Mouse (Mus musculus): ENCODE data around the gene Grsf1.

Grsf1 gene

GRCm38 (mm10) chr5:88688583-88689187 lies 12.7 kb upstream of the Grsf1 start:
- DNase-seq (ENCODE audit: low spot score in 2 of 2), result no peak

- DNase-seq (ENCODE audit: low spot score in 2 of 2), result no peak
Observed at GRCm38 (mm10) chr5:88687996-88688406, 12.0 kb upstream of the Grsf1 start.

GRCm38 (mm10) chr5:88685745-88686299 lies 9.9 kb upstream of the Grsf1 start:
- DNase-seq (ENCODE audit: low spot score in 2 of 2), result no peak

- no peak for DNase-seq (ENCODE audit: low spot score in 2 of 2)
Observed at GRCm38 (mm10) chr5:88685306-88685705, 9.3 kb upstream of the Grsf1 start.

GRCm38 (mm10) chr5:88684226-88684625 lies 8.3 kb upstream of the Grsf1 start:
- DNase-seq (ENCODE audit: low spot score in 2 of 2), result no peak

GRCm38 (mm10) chr5:88683706-88684105 lies 7.7 kb upstream of the Grsf1 start:
- no peak for DNase-seq (ENCODE audit: low spot score in 2 of 2)

- no peak for DNase-seq (ENCODE audit: low spot score in 2 of 2)
Observed at GRCm38 (mm10) chr5:88680567-88680966, 4.6 kb upstream of the Grsf1 start.

GRCm38 (mm10) chr5:88679341-88679740 lies 3.4 kb upstream of the Grsf1 start:
- DNase-seq (ENCODE audit: low spot score in 2 of 2), result no peak

- DNase-seq (ENCODE audit: low spot score in 2 of 2), result no peak
Observed at GRCm38 (mm10) chr5:88678929-88679328, 3.0 kb upstream of the Grsf1 start.

GRCm38 (mm10) chr5:88674703-88675442 lies 1.1 kb downstream of the Grsf1 start:
- no peak for DNase-seq (ENCODE audit: low spot score in 2 of 2)

GRCm38 (mm10) chr5:88663875-88664274 lies 12.1 kb downstream of the Grsf1 start:
- DNase-seq (ENCODE audit: low spot score in 2 of 2), result no peak

- no peak for DNase-seq (ENCODE audit: low spot score in 2 of 2)
Observed at GRCm38 (mm10) chr5:88663151-88663550, 12.8 kb downstream of the Grsf1 start.

- no peak for DNase-seq (ENCODE audit: low spot score in 2 of 2)
Observed at GRCm38 (mm10) chr5:88657868-88658267, 18.1 kb downstream of the Grsf1 start.

- no peak for DNase-seq (ENCODE audit: low spot score in 2 of 2)
Observed at GRCm38 (mm10) chr5:88652589-88652988, 23.4 kb downstream of the Grsf1 start.

GRCm38 (mm10) chr5:88649250-88650173 lies 26.5 kb downstream of the Grsf1 start:
- DNase-seq (ENCODE audit: low spot score in 2 of 2), result no peak

- DNase-seq (ENCODE audit: low spot score in 2 of 2), result no peak
Observed at GRCm38 (mm10) chr5:88645405-88645804, 30.6 kb downstream of the Grsf1 start.

GRCm38 (mm10) chr5:88644901-88645300 lies 31.1 kb downstream of the Grsf1 start:
- DNase-seq (ENCODE audit: low spot score in 2 of 2), result no peak

- DNase-seq (ENCODE audit: low spot score in 2 of 2), result no peak
Observed at GRCm38 (mm10) chr5:88643491-88643890, 32.5 kb downstream of the Grsf1 start.

- DNase-seq (ENCODE audit: low spot score in 2 of 2), result no peak
Observed at GRCm38 (mm10) chr5:88642786-88643185, 33.2 kb downstream of the Grsf1 start.

- DNase-seq (ENCODE audit: low spot score in 2 of 2), result no peak
Observed at GRCm38 (mm10) chr5:88634076-88634475, 41.9 kb downstream of the Grsf1 start.

GRCm38 (mm10) chr5:88632463-88632862 lies 43.5 kb downstream of the Grsf1 start:
- DNase-seq (ENCODE audit: low spot score in 2 of 2), result no peak

- DNase-seq (ENCODE audit: low spot score in 2 of 2), result no peak
Observed at GRCm38 (mm10) chr5:88631545-88631944, 44.4 kb downstream of the Grsf1 start.

Data from spleen, postnatal 36 days (tissue).